Mouse (Mus musculus) forebrain, embryonic 14.5 days (tissue): ENCODE measurements around the gene Olfr557. TPM values are rescaled to one million over a fixed set of nuclear protein-coding genes. Genes with fewer than 3 reads are reported as not detected.

Source experiments
- ATAC-seq: fragments of 200-750 bp; cut with Nextera tagmentation; 2 replicates; pipeline ENCODE4 v1.8.0; 2017; ENCODE audit warnings: mild to moderate bottlenecking, moderate library complexity
- DNase-seq: peaks from one replicate; pipeline ENCODE4 v3.0.0-alpha.2; 2015; ENCODE audit warnings: low spot score
- H3K27ac ChIP-seq: fragments of 300-500 bp; sonication (generic); 2 replicates; pipeline ENCODE4 v1.5.1; 2014; ENCODE audit warnings: low read depth, mild to moderate bottlenecking, control low read depth, low read length, moderate library complexity
- H3K27me3 ChIP-seq: fragments of 300-500 bp; sonication (generic); replicated peaks from 2 replicates; pipeline ENCODE4 v1.6.1; 2014; ENCODE audit warnings: low read length, control low read depth, mixed read lengths; ENCODE audit not compliant: control insufficient read depth, insufficient read depth
- H3K36me3 ChIP-seq: fragments of 300-500 bp; sonication (generic); 2 replicates; pipeline ENCODE4 v1.6.1; 2014; ENCODE audit warnings: low read length, control low read depth; ENCODE audit not compliant: control insufficient read depth, insufficient read depth
- H3K4me1 ChIP-seq: fragments of 300-500 bp; sonication (generic); 2 replicates; pipeline ENCODE4 v1.6.1; 2014; ENCODE audit warnings: antibody characterized with exemption, low read length, control low read depth; ENCODE audit not compliant: control insufficient read depth, insufficient read depth
- H3K4me2 ChIP-seq: fragments of 300-500 bp; sonication (generic); 2 replicates; pipeline ENCODE4 v1.6.1; 2014; ENCODE audit warnings: mild to moderate bottlenecking, control low read depth, low read length
- H3K4me3 ChIP-seq: fragments of 300-500 bp; sonication (generic); 2 replicates; pipeline ENCODE4 v1.5.1; 2014; ENCODE audit warnings: low read depth, low read length, control low read depth
- H3K9ac ChIP-seq: fragments of 300-500 bp; sonication (generic); 2 replicates; pipeline ENCODE4 v1.6.1; 2014; ENCODE audit warnings: mild to moderate bottlenecking, low read length, control low read depth, moderate library complexity
- H3K9me3 ChIP-seq: fragments of 300-500 bp; sonication (generic); replicated peaks from 2 replicates; pipeline ENCODE4 v1.6.1; 2016; ENCODE audit warnings: low read length, control low read depth, mixed read lengths; ENCODE audit not compliant: control insufficient read depth
- WGBS: fragments of 180-500 bp; shearing (Covaris S2); extraction: QIAGEN DNeasy Blood & Tissue Kit; methylation state at CpG from one replicate; pipeline ENCODE4 v1.1.7; 2014; 5-methylcytosine and 5-hydroxymethylcytosine counted together
- polyA plus RNA-seq: library from polyadenylated mRNA; unstranded; fragments of >200 nt; fragmentation: Nextera tagmentation; extraction: Ambion mirVana; gene quantifications from 2 replicates; pipeline ENCODE4 v1.2.1, GENCODE M21; 2014

Olfr557 gene
- polyA plus RNA-seq, 1 experiment from 2014 or later = not detected

- H3K4me2 ChIP-seq = no peak within 1 kb of the TSS
- no peaks in the 10 kb centered on the region for H3K4me1 ChIP-seq
- WGBS = 56% methylated on average over 1 of the region's 1 CpGs
- no peaks in the 10 kb centered on the region for H3K9me3 ChIP-seq
- ATAC-seq = no peak
- H3K9ac ChIP-seq = no peak within 1 kb of the TSS
- H3K27ac ChIP-seq = no peak within 1 kb of the TSS
- H3K36me3 ChIP-seq = no peaks in the 10 kb centered on the region
- no peaks in the 10 kb centered on the region for H3K27me3 ChIP-seq
- no peak for DNase-seq
- H3K4me3 ChIP-seq = no peak within 1 kb of the TSS
Measured at GRCm38 (mm10) chr7:102718970-102719369, 23.3 kb downstream of the Olfr557 start, which contains the start of gene Olfr33. Gene Olfr33, minus strand, starts transcription at chr7:102719070.

GRCm38 (mm10) chr7:102727391-102727790, 31.7 kb downstream of the Olfr557 start, which contains the start of gene Olfr559:
Gene Olfr559, minus strand, starts transcription at chr7:102727491.
- H3K27ac ChIP-seq = no peak within 1 kb of the TSS
- no peaks in the 10 kb centered on the region for H3K36me3 ChIP-seq
- no peaks in the 10 kb centered on the region for H3K4me1 ChIP-seq
- H3K9ac ChIP-seq = no peak within 1 kb of the TSS
- H3K27me3 ChIP-seq = no peaks in the 10 kb centered on the region
- H3K4me3 ChIP-seq = no peak within 1 kb of the TSS
- ATAC-seq (no peak), DNase-seq (no peak)
- no peak within 1 kb of the TSS for H3K4me2 ChIP-seq
- H3K9me3 ChIP-seq = no peaks in the 10 kb centered on the region

- WGBS = 85% methylated on average over 1 of the region's 1 CpGs
- Histone ChIP-seq H3K9ac (no peak overlapping the region), H3K27me3 (no peaks in the 10 kb centered on the region), H3K4me1 (no peaks in the 10 kb centered on the region), H3K36me3 (no peaks in the 10 kb centered on the region), H3K9me3 (no peaks in the 10 kb centered on the region), H3K27ac (no peak overlapping the region), H3K4me3 (no peak overlapping the region), H3K4me2 (no peak overlapping the region)
- no peak for ATAC-seq
- DNase-seq = no peak
Measured at GRCm38 (mm10) chr7:102733793-102734192, 38.1 kb downstream of the Olfr557 start.

- Histone ChIP-seq H3K27me3 (no peaks in the 10 kb centered on the region), H3K4me1 (no peaks in the 10 kb centered on the region), H3K9me3 (no peaks in the 10 kb centered on the region), H3K27ac (no peak overlapping the region), H3K4me2 (no peak overlapping the region), H3K36me3 (no peaks in the 10 kb centered on the region), H3K4me3 (no peak overlapping the region), H3K9ac (no peak overlapping the region)
- DNase-seq = no peak
- WGBS = 80% methylated on average over 2 of the region's 2 CpGs
- ATAC-seq = no peak
Measured at GRCm38 (mm10) chr7:102737705-102738104, 42.0 kb downstream of the Olfr557 start.

Other genes with a start within 250 kb of the Olfr557 start
- gene Olfr543, start 214.2 kb upstream of the Olfr557 start, polyA plus RNA-seq = 0.46 TPM in 1 of 2 replicates, not detected in the other
- 0.09 TPM in 1 of 2 replicates, not detected in the other for gene Olfr544, start 207.6 kb upstream of the Olfr557 start, polyA plus RNA-seq
- gene Olfr545, start 196.3 kb upstream of the Olfr557 start, polyA plus RNA-seq = 0.23 TPM in 1 of 2 replicates, not detected in the other
- gene Olfr547, start 161.2 kb upstream of the Olfr557 start, polyA plus RNA-seq = not detected in 2 replicates
- gene Olfr548-ps1, start 155.0 kb upstream of the Olfr557 start, polyA plus RNA-seq = not detected in 2 replicates
- not detected in 2 replicates for gene Olfr549, start 146.0 kb upstream of the Olfr557 start, polyA plus RNA-seq
- gene Trim21, start 130.4 kb upstream of the Olfr557 start, polyA plus RNA-seq = not detected in 2 replicates
- not detected in 2 replicates for gene Olfr550, start 124.5 kb upstream of the Olfr557 start, polyA plus RNA-seq
- not detected in 2 replicates for gene Olfr551, start 104.0 kb upstream of the Olfr557 start, polyA plus RNA-seq
- not detected in 2 replicates for gene Olfr552, start 98.1 kb upstream of the Olfr557 start, polyA plus RNA-seq
- not detected in 2 replicates for gene Olfr553, start 77.7 kb upstream of the Olfr557 start, polyA plus RNA-seq
- not detected in 2 replicates for gene Olfr554, start 57.5 kb upstream of the Olfr557 start, polyA plus RNA-seq
- not detected in 2 replicates for gene Olfr555, start 37.1 kb upstream of the Olfr557 start, polyA plus RNA-seq
- not detected in 2 replicates for gene Olfr556, start 31.0 kb upstream of the Olfr557 start, polyA plus RNA-seq
- 4.4 and 5.8 TPM in 2 replicates for gene Trim68, start 8.6 kb upstream of the Olfr557 start, polyA plus RNA-seq
- not detected in 2 replicates for gene Olfr558, start 6.3 kb downstream of the Olfr557 start, polyA plus RNA-seq
- gene Olfr33, start 23.2 kb downstream of the Olfr557 start, polyA plus RNA-seq = not detected in 2 replicates
- gene Olfr559, start 31.6 kb downstream of the Olfr557 start, polyA plus RNA-seq = not detected in 2 replicates
- not detected in 2 replicates for gene Olfr560, start 63.5 kb downstream of the Olfr557 start, polyA plus RNA-seq
- gene Olfr78, start 63.6 kb downstream of the Olfr557 start, polyA plus RNA-seq = 0.06 TPM in 1 of 2 replicates, not detected in the other
- not detected in 2 replicates for gene Olfr561, start 75.3 kb downstream of the Olfr557 start, polyA plus RNA-seq
- gene Olfr564, start 107.6 kb downstream of the Olfr557 start, polyA plus RNA-seq = not detected in 2 replicates
- gene Olfr566, start 162.9 kb downstream of the Olfr557 start, polyA plus RNA-seq = not detected in 2 replicates
- gene Olfr568, start 181.2 kb downstream of the Olfr557 start, polyA plus RNA-seq = not detected in 2 replicates
- not detected in 2 replicates for gene Olfr569, start 195.0 kb downstream of the Olfr557 start, polyA plus RNA-seq
- gene Olfr570, start 198.7 kb downstream of the Olfr557 start, polyA plus RNA-seq = 0.15 TPM in 1 of 2 replicates, not detected in the other
- gene Olfr571, start 221.6 kb downstream of the Olfr557 start, polyA plus RNA-seq = not detected in 2 replicates
- not detected in 2 replicates for gene Olfr572, start 228.5 kb downstream of the Olfr557 start, polyA plus RNA-seq
- not detected in 2 replicates for gene Olfr573-ps1, start 246.7 kb downstream of the Olfr557 start, polyA plus RNA-seq